Mouse (Mus musculus): Measurements from ENCODE around the gene Vmn1r10.

Gene Vmn1r10

DNA sequence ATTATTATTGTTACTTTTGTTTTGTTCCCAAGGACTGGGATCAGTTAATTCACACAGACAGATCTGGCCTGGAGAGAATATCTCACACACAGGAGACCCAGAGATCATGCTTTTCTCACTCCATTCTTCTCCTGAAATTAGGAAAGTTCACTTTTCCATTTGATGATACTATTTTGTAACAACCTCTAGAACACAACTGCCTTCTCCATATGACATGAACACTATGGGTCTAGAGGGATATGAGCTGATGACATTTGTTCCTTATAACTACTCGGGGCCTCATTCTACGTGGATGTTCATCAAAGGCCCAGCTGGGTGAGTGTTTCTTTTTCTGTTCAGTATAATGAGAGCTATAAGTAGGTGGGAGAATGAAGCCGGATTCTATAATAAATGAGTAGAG is at the start of gene Vmn1r10:
Gene Vmn1r10 (plus strand): TSS at position 301 of the 400 bp plus-strand sequence.
- no peak for DNase-seq

DNA sequence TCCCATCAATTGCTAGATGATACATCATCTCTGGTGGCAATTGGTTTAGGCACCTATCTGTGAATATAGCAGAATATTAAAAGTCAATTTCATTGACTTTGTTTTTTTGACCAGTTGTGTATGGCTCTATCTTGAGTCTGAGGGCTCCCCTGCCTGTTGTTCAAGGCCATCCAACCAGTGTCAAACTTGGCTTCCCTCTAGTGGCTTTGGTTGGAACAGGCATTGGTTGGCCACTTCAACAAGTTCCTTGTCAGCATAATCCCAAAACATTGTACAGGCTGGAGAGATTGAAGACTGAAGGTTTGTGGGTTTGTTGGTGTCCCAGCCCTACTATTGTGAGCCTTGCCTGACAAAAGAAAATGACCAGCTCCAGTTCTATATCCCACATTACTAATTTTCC is 45.5 kb upstream of the Vmn1r10 start:
- DNase-seq: peak; percentile 54

DNA sequence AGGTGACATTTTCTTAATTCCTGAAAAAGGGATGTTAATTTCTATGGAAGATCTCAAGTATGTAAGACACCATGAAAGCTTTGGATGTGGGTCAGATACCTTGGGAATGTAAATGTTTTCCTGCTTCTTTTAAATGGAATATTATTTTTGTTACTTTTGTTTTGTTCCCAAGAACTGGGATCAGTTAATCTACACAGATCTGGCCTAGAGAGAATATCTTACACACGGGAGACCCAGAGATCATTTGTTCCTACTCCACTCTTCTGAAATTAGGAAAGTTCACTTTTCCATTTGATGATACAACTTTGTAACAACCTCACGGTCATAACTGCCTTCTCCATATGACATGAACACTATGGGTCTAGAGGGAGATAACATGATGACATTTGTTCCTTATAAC is 42.8 kb upstream of the Vmn1r10 start, which contains the start of gene Vmn1r9:
Gene Vmn1r9 (plus strand): TSS at position 301 of the 400 bp plus-strand sequence.
- DNase-seq: no peak

DNA sequence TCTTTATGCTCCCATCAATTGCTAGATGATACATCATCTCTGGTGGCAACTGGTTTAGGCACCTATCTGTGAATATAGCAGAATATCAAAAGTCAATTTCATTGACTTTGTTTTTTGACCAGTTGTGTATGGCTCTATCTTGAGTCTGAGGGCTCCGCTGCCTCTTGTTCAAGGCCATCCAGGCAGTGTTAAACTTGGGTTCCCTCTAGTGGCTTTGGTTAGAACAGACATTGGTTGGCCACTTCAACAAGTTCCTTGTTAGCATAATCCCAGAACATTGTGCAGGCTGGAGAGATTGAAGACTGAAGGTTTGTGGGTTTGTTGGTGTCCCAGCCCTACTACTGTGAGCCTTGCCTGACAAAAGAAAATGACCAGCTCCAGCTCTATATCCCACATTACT is 2.9 kb upstream of the Vmn1r10 start:
- peak; percentile 20 for DNase-seq

DNA sequence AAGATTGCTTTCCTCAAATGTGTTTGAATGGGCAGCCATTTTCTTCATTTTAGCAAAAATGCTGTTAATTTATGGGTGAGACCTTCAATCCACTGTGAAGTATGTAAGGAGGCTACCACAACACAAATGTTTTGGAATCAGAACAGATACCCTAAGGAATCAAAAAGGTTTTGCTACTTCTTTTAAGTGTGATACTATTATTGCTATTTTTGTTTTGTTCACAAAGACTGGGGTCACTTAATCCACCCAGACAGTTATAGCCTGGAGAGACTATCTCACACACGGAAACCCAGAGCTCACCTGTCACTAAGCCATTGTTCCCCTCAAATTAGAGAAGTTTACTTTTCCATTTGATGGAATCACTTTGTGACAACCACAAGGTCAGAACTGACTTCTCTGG is 23.9 kb downstream of the Vmn1r10 start, which contains the start of gene Vmn1r11:
Gene Vmn1r11 (plus strand): TSS at position 301 of the 400 bp plus-strand sequence.
- no peak for DNase-seq

DNA sequence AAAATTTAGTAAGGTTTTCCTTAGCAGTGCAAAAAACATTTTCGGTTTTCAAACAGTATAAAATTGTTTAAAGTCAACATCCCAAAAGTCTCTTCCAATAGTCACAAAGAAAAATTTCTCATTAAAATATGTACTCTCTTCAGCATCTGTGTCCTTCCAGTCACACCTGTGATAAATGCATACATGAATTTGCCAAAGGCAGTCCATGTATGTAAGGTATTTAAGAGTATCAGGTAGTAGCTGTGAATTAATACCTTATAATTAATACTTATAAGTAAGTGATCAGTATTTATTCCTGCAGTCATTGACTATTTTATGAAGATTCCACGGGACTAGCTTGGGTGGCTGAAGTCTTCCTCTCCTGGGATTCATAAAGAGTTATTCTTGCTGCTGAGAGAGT is 47.4 kb downstream of the Vmn1r10 start, which contains the start of gene Vmn1r12:
Gene Vmn1r12 (plus strand): TSS at position 301 of the 400 bp plus-strand sequence.
- no peak for DNase-seq
